Mouse (Mus musculus): ENCODE results near the gene Pigv.
A peak's percentile ranks its signal among the peaks of the same experiment; 100 is the strongest.

Gene Pigv

GRCm38 (mm10) chr4:133671881-133672844, at the start of gene Pigv:
TSS of gene Pigv (minus strand) at chr4:133672647.
- peak; percentile 94 for DNase-seq

- DNase-seq = no peak
These were observed 47.3 kb upstream of the Pigv start for GRCm38 (mm10) chr4:133719791-133720190.

GRCm38 (mm10) chr4:133712755-133713154, 40.3 kb upstream of the Pigv start:
- DNase-seq = no peak

- DNase-seq = no peak
These were observed 39.0 kb upstream of the Pigv start for GRCm38 (mm10) chr4:133711307-133712076.

GRCm38 (mm10) chr4:133709395-133709794, 36.9 kb upstream of the Pigv start:
- DNase-seq = no peak

- no peak for DNase-seq
These were observed 35.0 kb upstream of the Pigv start for GRCm38 (mm10) chr4:133707464-133707863.

- peak; percentile 57 for DNase-seq
These were observed 34.5 kb upstream of the Pigv start for GRCm38 (mm10) chr4:133706956-133707355.

- DNase-seq = no peak
These were observed 32.6 kb upstream of the Pigv start for GRCm38 (mm10) chr4:133705062-133705461.

- DNase-seq = peak; percentile 39
These were observed 28.5 kb upstream of the Pigv start for GRCm38 (mm10) chr4:133700905-133701368.

- no peak for DNase-seq
These were observed 22.9 kb upstream of the Pigv start for GRCm38 (mm10) chr4:133695363-133695762.

- DNase-seq = no peak
These were observed 17.8 kb upstream of the Pigv start for GRCm38 (mm10) chr4:133690252-133690651.

- DNase-seq = no peak
These were observed 16.1 kb upstream of the Pigv start for GRCm38 (mm10) chr4:133688417-133689067.

- no peak for DNase-seq
These were observed 14.7 kb upstream of the Pigv start for GRCm38 (mm10) chr4:133687126-133687525.

- DNase-seq = no peak
These were observed 14.1 kb upstream of the Pigv start for GRCm38 (mm10) chr4:133686512-133686911.

- DNase-seq = no peak
These were observed 7.8 kb upstream of the Pigv start for GRCm38 (mm10) chr4:133680206-133680786.

- no peak for DNase-seq
These were observed 7.2 kb upstream of the Pigv start for GRCm38 (mm10) chr4:133679629-133680028.

- no peak for DNase-seq
These were observed 4.8 kb upstream of the Pigv start for GRCm38 (mm10) chr4:133677266-133677665.

- DNase-seq = no peak
These were observed 3.7 kb upstream of the Pigv start for GRCm38 (mm10) chr4:133676189-133676588.

- peak; percentile 42 for DNase-seq
These were observed 3.2 kb upstream of the Pigv start for GRCm38 (mm10) chr4:133675594-133676016.

- DNase-seq = no peak
These were observed 1.9 kb upstream of the Pigv start for GRCm38 (mm10) chr4:133674331-133674695.

- peak; percentile 23 for DNase-seq
These were observed 1.4 kb upstream of the Pigv start for GRCm38 (mm10) chr4:133673666-133674330.
